Mouse (Mus musculus) cerebellum, adult 2 months (tissue): ENCODE results near the gene Ly75. TPM values are rescaled to one million over a fixed set of nuclear protein-coding genes. Genes with fewer than 3 reads are reported as not detected.

Experiments used
- DNase-seq, 2 experiments: peaks; one replicate each; pipeline ENCODE4 v3.0.0; 2021
- H3K27ac ChIP-seq: fragments of 200-500 bp; 2 replicates; pipeline ENCODE4 v1.5.1; 2012; ENCODE audit warnings: low read length, control low read depth, inconsistent platforms; ENCODE audit not compliant: insufficient read depth
- H3K27me3 ChIP-seq: fragments of 200-500 bp; 2 replicates; pipeline ENCODE4 v1.6.1; 2012; ENCODE audit warnings: inconsistent platforms, mild to moderate bottlenecking, low read length, moderate library complexity; ENCODE audit not compliant: control insufficient read depth, insufficient read depth
- H3K4me1 ChIP-seq: fragments of 200-500 bp; 2 replicates; pipeline ENCODE4 v1.6.1; 2011; ENCODE audit warnings: low read length; ENCODE audit not compliant: control insufficient read depth, insufficient read depth
- H3K4me3 ChIP-seq: fragments of 200-500 bp; replicated peaks from 2 replicates; pipeline ENCODE3; 2011; ENCODE audit warnings: mild to moderate bottlenecking, low read depth, low read length, control low read depth; ENCODE audit not compliant: insufficient read depth
- CTCF ChIP-seq: fragments of 200-500 bp; IDR thresholded peaks from 2 replicates; pipeline ENCODE4 v1.5.1; 2011; ENCODE audit warnings: low read depth, mild to moderate bottlenecking, control low read depth, low read length, moderate library complexity, borderline replicate concordance; ENCODE audit not compliant: insufficient read depth
- POLR2A ChIP-seq: fragments of 200-500 bp; IDR thresholded peaks from 2 replicates; pipeline ENCODE4 v1.6.1; 2011; ENCODE audit warnings: low read length, control low read depth, borderline replicate concordance; ENCODE audit not compliant: insufficient read depth
- WGBS: fragments of 180-500 bp; shearing (Covaris S2); methylation state at CpG from one replicate; pipeline ENCODE4 v1.1.7; 2018; 5-methylcytosine and 5-hydroxymethylcytosine counted together
- polyA plus RNA-seq: library from polyadenylated mRNA; depleted of rRNA; stranded (reverse); fragments of >200 nt; gene quantifications from 2 replicates; pipeline ENCODE4 v1.2.3, GENCODE M21; 2012; rRNA removed

Ly75 gene
- polyA plus RNA-seq, 1 experiment: 0.92 TPM

DNA sequence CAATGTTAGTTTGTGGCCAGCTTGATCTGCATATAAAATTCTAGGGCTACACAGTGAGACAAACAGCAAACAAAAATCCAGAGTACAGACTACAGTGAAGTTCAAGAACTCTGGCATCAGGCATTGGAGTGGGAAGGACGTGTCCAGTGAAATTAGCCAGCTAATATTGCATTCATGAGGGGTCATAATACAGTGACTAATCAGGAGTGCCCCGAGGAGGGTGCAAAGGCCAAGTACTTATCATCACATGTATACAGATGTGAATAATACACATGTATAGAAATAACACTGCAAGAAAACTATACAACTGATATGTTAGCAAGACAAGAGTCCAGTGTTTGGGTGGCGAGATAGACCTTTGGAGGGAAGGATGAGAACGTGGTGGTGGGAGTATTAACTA, 130.3 kb downstream of the Ly75 start:
- H3K27ac ChIP-seq: no peak overlapping the region
- TF ChIP-seq CTCF (no peak), POLR2A (no peak)
- DNase-seq: no peak
- 84% methylated on average over 4 of the region's 4 CpGs for WGBS
- no peaks in the 10 kb centered on the region for H3K4me1 ChIP-seq
- no peak overlapping the region for H3K4me3 ChIP-seq
- no peaks in the 10 kb centered on the region for H3K27me3 ChIP-seq

Other genes with a start within 250 kb of the Ly75 start
- 46.2 and 55.1 TPM in 2 replicates for gene Baz2b, start 173.5 kb downstream of the Ly75 start, polyA plus RNA-seq
- 39.5 and 45.2 TPM in 2 replicates for gene March7, start 173.4 kb downstream of the Ly75 start, polyA plus RNA-seq
- 15.0 and 15.2 TPM in 2 replicates for gene Cd302, start 98.8 kb downstream of the Ly75 start, polyA plus RNA-seq
- 0.46 and 0.71 TPM in 2 replicates for gene Pla2r1, start 170.0 kb upstream of the Ly75 start, polyA plus RNA-seq